Mouse (Mus musculus): ENCODE measurements at regions not wholly inside any gene's neighbourhood (a gene's known extent, or its start where the extent isn't known, plus 50 kb on each side); places are given as distances from the start of the nearest gene placed in this dataset.
A peak's percentile ranks its signal among the peaks of the same experiment; 100 is the strongest.

- DNase-seq (ENCODE audit: low spot score) (no peak), ATAC-seq (replicated peaks; ENCODE audit: low FRiP score) (no peak)
- H3K27me3 ChIP-seq (replicated peaks; ENCODE audit: control insufficient read depth, insufficient read depth, low read length): no peaks in the 10 kb centered on the region
- H3K4me2 ChIP-seq: no peak overlapping the region
- no peaks in the 10 kb centered on the region for H3K36me3 ChIP-seq (ENCODE audit: control insufficient read depth, insufficient read depth, low read length)
- no peaks in the 10 kb centered on the region for H3K9me3 ChIP-seq (ENCODE audit: control insufficient read depth, low read length)
- H3K27ac ChIP-seq (ENCODE audit: low read depth, low read length): no peak overlapping the region
- no peak overlapping the region for H3K4me3 ChIP-seq (ENCODE audit: low read depth, low read length)
- WGBS: 65% methylated on average over 2 of the region's 2 CpGs
- H3K9ac ChIP-seq (ENCODE audit: low read depth, low read length): no peak overlapping the region
- no peaks in the 10 kb centered on the region for H3K4me1 ChIP-seq (replicated peaks; ENCODE audit: control insufficient read depth, insufficient read depth, low read length)
Observed at GRCm38 (mm10) chr8:56724607-56725006, 173.7 kb downstream of the Fbxo8 start.

GRCm38 (mm10) chr8:56733318-56733717 is 182.4 kb downstream of the Fbxo8 start:
- no peak overlapping the region for H3K4me3 ChIP-seq (ENCODE audit: low read depth, low read length)
- DNase-seq (ENCODE audit: low spot score) (no peak), ATAC-seq (replicated peaks; ENCODE audit: low FRiP score) (no peak)
- H3K27me3 ChIP-seq (replicated peaks; ENCODE audit: control insufficient read depth, insufficient read depth, low read length): no peaks in the 10 kb centered on the region
- no peak overlapping the region for H3K27ac ChIP-seq (ENCODE audit: low read depth, low read length)
- H3K9me3 ChIP-seq (ENCODE audit: control insufficient read depth, low read length): no peaks in the 10 kb centered on the region
- WGBS: 61% methylated on average over 6 of the region's 6 CpGs
- H3K36me3 ChIP-seq (ENCODE audit: control insufficient read depth, insufficient read depth, low read length): no peaks in the 10 kb centered on the region
- no peaks in the 10 kb centered on the region for H3K4me1 ChIP-seq (replicated peaks; ENCODE audit: control insufficient read depth, insufficient read depth, low read length)
- H3K9ac ChIP-seq (ENCODE audit: low read depth, low read length): no peak overlapping the region
- H3K4me2 ChIP-seq: no peak overlapping the region

DNA sequence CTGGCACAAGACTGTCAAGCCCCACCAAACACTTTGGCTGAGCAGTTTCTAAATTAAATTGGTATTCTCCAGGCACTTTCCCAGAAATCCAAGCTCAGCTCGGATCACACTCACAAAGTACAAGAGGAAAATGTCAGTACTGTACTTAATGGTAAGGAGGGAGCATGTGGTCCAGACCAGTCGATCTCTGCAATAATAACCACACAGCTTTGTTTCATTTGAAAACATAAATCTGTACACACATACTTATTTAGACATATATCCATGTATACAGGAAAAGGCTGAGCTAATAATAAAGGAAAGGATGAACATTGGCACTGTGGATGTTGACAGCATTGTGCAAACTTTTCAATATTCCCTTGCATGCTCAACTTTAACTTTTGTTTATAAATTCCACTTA is 184.1 kb downstream of the Fbxo8 start:
- DNase-seq (ENCODE audit: low spot score) (no peak), ATAC-seq (replicated peaks; ENCODE audit: low FRiP score) (no peak)
- Histone ChIP-seq H3K4me1 (replicated peaks; ENCODE audit: control insufficient read depth, insufficient read depth, low read length) (no peaks in the 10 kb centered on the region), H3K27me3 (replicated peaks; ENCODE audit: control insufficient read depth, insufficient read depth, low read length) (no peaks in the 10 kb centered on the region), H3K4me3 (ENCODE audit: low read depth, low read length) (no peak overlapping the region), H3K36me3 (ENCODE audit: control insufficient read depth, insufficient read depth, low read length) (no peaks in the 10 kb centered on the region), H3K9me3 (ENCODE audit: control insufficient read depth, low read length) (no peaks in the 10 kb centered on the region), H3K9ac (ENCODE audit: low read depth, low read length) (no peak overlapping the region), H3K4me2 (no peak overlapping the region), H3K27ac (ENCODE audit: low read depth, low read length) (no peak overlapping the region)
- WGBS: 73% methylated on average over 2 of the region's 2 CpGs

- H3K9ac ChIP-seq (ENCODE audit: low read depth, low read length): no peak overlapping the region
- no peaks in the 10 kb centered on the region for H3K36me3 ChIP-seq (ENCODE audit: control insufficient read depth, insufficient read depth, low read length)
- no peak overlapping the region for H3K4me2 ChIP-seq
- ATAC-seq (replicated peaks; ENCODE audit: low FRiP score) (no peak), DNase-seq (ENCODE audit: low spot score) (no peak)
- H3K27me3 ChIP-seq (replicated peaks; ENCODE audit: control insufficient read depth, insufficient read depth, low read length): no peaks in the 10 kb centered on the region
- H3K4me1 ChIP-seq (replicated peaks; ENCODE audit: control insufficient read depth, insufficient read depth, low read length): no peaks in the 10 kb centered on the region
- no peaks in the 10 kb centered on the region for H3K9me3 ChIP-seq (ENCODE audit: control insufficient read depth, low read length)
- H3K4me3 ChIP-seq (ENCODE audit: low read depth, low read length): no peak overlapping the region
- 56% methylated on average over 5 of the region's 5 CpGs for WGBS
- no peak overlapping the region for H3K27ac ChIP-seq (ENCODE audit: low read depth, low read length)
Observed at GRCm38 (mm10) chr8:56767034-56767433, 216.1 kb downstream of the Fbxo8 start.

DNA sequence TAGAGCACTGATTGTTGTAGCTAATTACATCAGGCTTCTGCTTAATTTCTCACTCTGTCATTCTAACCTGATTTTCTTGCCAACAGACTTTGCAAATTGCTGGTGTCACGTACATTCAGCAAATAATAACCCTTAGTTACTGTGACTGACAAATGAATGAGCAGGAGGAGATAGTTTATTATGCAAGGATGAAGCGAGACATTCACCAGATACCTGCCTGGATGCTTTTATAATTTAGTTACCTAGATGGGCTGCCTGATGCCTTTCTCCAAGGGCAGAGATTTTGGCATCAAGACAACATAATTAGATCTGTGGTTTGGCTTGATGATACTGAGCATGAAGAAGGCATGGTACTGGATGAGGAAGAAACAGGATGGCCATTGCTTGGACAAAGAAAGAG is 233.6 kb downstream of the Fbxo8 start:
- H3K27me3 ChIP-seq (replicated peaks; ENCODE audit: control insufficient read depth, insufficient read depth, low read length): no peaks in the 10 kb centered on the region
- H3K9ac ChIP-seq (ENCODE audit: low read depth, low read length): no peak overlapping the region
- ATAC-seq (replicated peaks; ENCODE audit: low FRiP score) (no peak), DNase-seq (ENCODE audit: low spot score) (no peak)
- 51% methylated on average over 2 of the region's 2 CpGs for WGBS
- no peak overlapping the region for H3K4me3 ChIP-seq (ENCODE audit: low read depth, low read length)
- H3K4me1 ChIP-seq (replicated peaks; ENCODE audit: control insufficient read depth, insufficient read depth, low read length): no peaks in the 10 kb centered on the region
- H3K27ac ChIP-seq (ENCODE audit: low read depth, low read length): no peak overlapping the region
- no peak overlapping the region for H3K4me2 ChIP-seq
- H3K36me3 ChIP-seq (ENCODE audit: control insufficient read depth, insufficient read depth, low read length): no peaks in the 10 kb centered on the region
- H3K9me3 ChIP-seq (ENCODE audit: control insufficient read depth, low read length): no peaks in the 10 kb centered on the region

GRCm38 (mm10) chr8:56789549-56790270 is 238.8 kb downstream of the Fbxo8 start:
- Histone ChIP-seq H3K9ac (ENCODE audit: low read depth, low read length) (no peak overlapping the region), H3K27ac (ENCODE audit: low read depth, low read length) (no peak overlapping the region), H3K9me3 (ENCODE audit: control insufficient read depth, low read length) (no peaks in the 10 kb centered on the region), H3K4me2 (no peak overlapping the region), H3K4me1 (replicated peaks; ENCODE audit: control insufficient read depth, insufficient read depth, low read length) (no peaks in the 10 kb centered on the region), H3K27me3 (replicated peaks; ENCODE audit: control insufficient read depth, insufficient read depth, low read length) (no peaks in the 10 kb centered on the region), H3K36me3 (ENCODE audit: control insufficient read depth, insufficient read depth, low read length) (no peaks in the 10 kb centered on the region), H3K4me3 (ENCODE audit: low read depth, low read length) (no peak overlapping the region)
- ATAC-seq (replicated peaks; ENCODE audit: low FRiP score) (no peak), DNase-seq (ENCODE audit: low spot score) (no peak)
- 82% methylated on average over 2 of the region's 2 CpGs for WGBS

DNA sequence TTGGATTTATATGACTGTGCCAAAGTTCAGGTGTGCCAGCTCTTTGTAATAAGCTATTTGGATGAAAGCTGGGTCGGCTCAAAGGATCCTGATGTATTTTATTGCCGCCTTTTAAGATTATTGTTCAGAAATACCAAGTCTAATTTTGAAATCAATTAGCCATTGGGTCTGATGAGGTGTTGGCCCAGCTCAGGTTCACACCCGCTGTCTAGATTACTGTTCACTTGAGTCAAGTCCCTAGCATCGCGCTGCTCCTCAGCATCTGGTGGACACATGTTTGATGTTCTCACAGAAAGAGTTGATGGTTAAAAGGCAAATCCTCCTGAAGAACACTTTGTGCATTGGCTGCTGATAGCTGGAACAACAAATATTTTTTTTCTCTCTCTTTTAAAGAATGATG is 281.8 kb downstream of the Fbxo8 start:
- Histone ChIP-seq H3K4me3 (ENCODE audit: low read depth, low read length) (no peak overlapping the region), H3K9me3 (ENCODE audit: control insufficient read depth, low read length) (no peaks in the 10 kb centered on the region), H3K9ac (ENCODE audit: low read depth, low read length) (no peak overlapping the region), H3K27ac (ENCODE audit: low read depth, low read length) (no peak overlapping the region), H3K27me3 (replicated peaks; ENCODE audit: control insufficient read depth, insufficient read depth, low read length) (no peaks in the 10 kb centered on the region), H3K4me1 (replicated peaks; ENCODE audit: control insufficient read depth, insufficient read depth, low read length) (no peaks in the 10 kb centered on the region), H3K4me2 (no peak overlapping the region), H3K36me3 (ENCODE audit: control insufficient read depth, insufficient read depth, low read length) (no peaks in the 10 kb centered on the region)
- DNase-seq (ENCODE audit: low spot score) (no peak), ATAC-seq (replicated peaks; ENCODE audit: low FRiP score) (no peak)
- WGBS: 86% methylated on average over 5 of the region's 5 CpGs

DNA sequence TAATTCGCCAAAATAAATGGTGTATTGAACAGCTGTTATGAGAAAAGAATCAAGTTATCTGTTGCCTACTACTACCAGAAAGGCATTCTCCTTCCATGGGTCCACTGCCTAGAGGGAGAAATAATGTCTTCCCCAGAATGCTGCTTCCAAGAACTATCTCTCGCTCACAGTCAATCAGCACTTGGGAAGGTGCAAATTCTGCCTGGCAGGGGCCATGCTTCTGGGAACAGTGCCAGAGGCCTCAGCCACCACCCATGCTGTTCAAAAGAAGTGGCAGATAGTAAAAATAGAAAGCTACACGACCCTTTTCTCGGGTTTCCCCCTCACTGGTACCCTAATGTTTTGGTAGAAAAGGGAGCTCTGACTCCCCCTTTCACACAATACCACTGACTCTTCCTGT is 282.2 kb downstream of the Fbxo8 start:
- Histone ChIP-seq H3K27me3 (replicated peaks; ENCODE audit: control insufficient read depth, insufficient read depth, low read length) (no peaks in the 10 kb centered on the region), H3K27ac (ENCODE audit: low read depth, low read length) (no peak overlapping the region), H3K9me3 (ENCODE audit: control insufficient read depth, low read length) (no peaks in the 10 kb centered on the region), H3K4me3 (ENCODE audit: low read depth, low read length) (no peak overlapping the region), H3K9ac (ENCODE audit: low read depth, low read length) (no peak overlapping the region), H3K4me1 (replicated peaks; ENCODE audit: control insufficient read depth, insufficient read depth, low read length) (no peaks in the 10 kb centered on the region), H3K36me3 (ENCODE audit: control insufficient read depth, insufficient read depth, low read length) (no peaks in the 10 kb centered on the region), H3K4me2 (no peak overlapping the region)
- DNase-seq (ENCODE audit: low spot score): no peak
- WGBS: 38% methylated on average over 4 of the region's 4 CpGs
- no peak for ATAC-seq (replicated peaks; ENCODE audit: low FRiP score)

- H3K4me3 ChIP-seq (ENCODE audit: low read depth, low read length): no peak overlapping the region
- H3K36me3 ChIP-seq (ENCODE audit: control insufficient read depth, insufficient read depth, low read length): no peaks in the 10 kb centered on the region
- DNase-seq (ENCODE audit: low spot score) (peak; percentile 45), ATAC-seq (replicated peaks; ENCODE audit: low FRiP score) (peak; percentile 60)
- no peak overlapping the region for H3K4me2 ChIP-seq
- no peaks in the 10 kb centered on the region for H3K27me3 ChIP-seq (replicated peaks; ENCODE audit: control insufficient read depth, insufficient read depth, low read length)
- 34% methylated on average over 8 of the region's 8 CpGs for WGBS
- H3K27ac ChIP-seq (ENCODE audit: low read depth, low read length): no peak overlapping the region
- no peaks in the 10 kb centered on the region for H3K9me3 ChIP-seq (ENCODE audit: control insufficient read depth, low read length)
- H3K9ac ChIP-seq (ENCODE audit: low read depth, low read length): no peak overlapping the region
- no peaks in the 10 kb centered on the region for H3K4me1 ChIP-seq (replicated peaks; ENCODE audit: control insufficient read depth, insufficient read depth, low read length)
Observed at GRCm38 (mm10) chr8:56883449-56883848, 332.6 kb downstream of the Fbxo8 start.

All from liver, embryonic 11.5 days (tissue).